Mouse (Mus musculus) lung, postnatal 4 days (tissue): Measurements from ENCODE around the gene Gm10142.
"Not testable (repeated sequence)": the region's sequence is repeated elsewhere in the genome, so short reads cannot be mapped to it uniquely, and the experiment has no call there.

Experiments used
- DNase-seq, 2 experiments: peaks; one replicate each; pipeline ENCODE4 v3.0.0; 2021

Gene Gm10142

DNA sequence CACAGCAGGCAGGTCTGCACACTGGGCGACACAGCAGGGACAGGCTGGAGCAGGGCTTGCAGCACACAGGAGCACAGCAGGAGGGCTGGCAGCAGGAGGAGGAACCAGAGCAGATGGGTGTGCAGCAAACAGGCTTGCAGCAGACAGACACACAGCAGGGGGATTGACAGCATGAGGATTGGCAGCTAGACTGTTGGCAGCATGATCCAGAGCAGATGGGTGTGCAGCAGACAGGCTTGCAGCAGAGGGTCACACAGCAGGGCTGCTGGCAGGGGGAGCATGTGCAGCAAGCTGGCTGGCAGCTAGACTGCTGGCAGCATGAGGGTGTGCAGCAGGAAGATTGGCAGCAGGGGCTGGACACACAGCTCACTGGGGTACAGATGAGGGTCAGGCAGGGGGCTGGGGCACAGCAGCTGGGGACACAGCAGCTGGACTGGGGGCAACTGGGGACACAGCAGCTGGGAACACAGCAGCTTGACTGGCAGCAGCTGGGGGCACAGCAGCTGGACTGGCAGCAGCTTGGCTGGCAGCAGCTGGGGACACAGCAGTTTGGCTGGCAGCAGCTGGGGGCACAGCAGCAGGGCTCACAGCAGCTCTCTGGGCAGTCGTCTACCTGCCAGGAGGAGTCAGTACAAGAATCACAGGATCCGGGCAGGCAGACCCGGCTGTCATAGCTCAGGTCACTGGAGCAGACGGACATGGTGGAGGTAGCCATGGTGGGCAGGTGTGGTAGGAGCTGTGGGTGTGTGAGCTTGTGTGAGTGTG lies 26.5 kb downstream of the Gm10142 start, which contains the start of gene Gm18596:
Gene Gm18596 (minus strand): TSS at position 715 of the 765 bp plus-strand sequence.
- not testable (repeated sequence) for DNase-seq

DNA sequence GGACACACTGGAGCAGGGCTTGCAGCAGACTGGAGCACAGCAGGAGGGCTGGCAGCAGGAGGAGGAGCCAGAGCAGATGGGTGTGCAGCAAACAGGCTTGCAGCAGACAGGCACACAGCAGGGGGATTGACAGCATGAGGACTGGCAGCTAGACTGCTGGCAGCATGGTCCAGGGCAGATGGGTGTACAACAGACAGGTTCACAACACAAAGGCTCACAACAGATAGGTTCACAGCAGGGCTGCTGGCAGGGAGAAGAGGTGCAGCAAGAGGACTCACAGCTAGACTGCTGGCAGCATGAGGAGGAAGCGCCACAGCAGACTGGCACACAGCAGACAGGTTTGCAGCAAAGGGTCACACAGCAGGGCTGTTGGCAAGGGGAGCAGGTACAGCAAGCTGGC lies 35.1 kb downstream of the Gm10142 start:
- not testable (repeated sequence) for DNase-seq

DNA sequence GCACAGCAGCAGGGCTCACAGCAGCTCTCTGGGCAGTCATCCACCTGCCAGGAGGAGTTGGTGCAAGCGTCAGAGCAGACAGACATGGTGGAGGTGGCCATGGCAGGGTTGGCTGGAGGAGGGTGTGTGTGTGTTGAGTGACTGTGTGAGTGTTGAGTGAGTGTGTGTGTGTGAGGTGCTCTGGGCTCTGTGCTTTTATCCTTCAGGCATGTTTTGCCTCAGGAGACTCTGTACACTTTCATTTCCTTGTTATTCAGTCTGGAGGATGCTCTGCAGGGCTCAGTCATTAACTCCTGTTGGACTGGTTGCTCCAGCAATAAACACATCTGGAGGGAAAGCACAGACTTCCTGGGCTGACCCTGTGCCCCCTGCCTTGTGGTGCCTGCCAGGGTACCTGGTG lies 35.6 kb downstream of the Gm10142 start, which contains the start of gene Gm9736:
Gene Gm9736 (minus strand): TSS at position 101 of the 400 bp plus-strand sequence.
- DNase-seq = not testable (repeated sequence)

DNA sequence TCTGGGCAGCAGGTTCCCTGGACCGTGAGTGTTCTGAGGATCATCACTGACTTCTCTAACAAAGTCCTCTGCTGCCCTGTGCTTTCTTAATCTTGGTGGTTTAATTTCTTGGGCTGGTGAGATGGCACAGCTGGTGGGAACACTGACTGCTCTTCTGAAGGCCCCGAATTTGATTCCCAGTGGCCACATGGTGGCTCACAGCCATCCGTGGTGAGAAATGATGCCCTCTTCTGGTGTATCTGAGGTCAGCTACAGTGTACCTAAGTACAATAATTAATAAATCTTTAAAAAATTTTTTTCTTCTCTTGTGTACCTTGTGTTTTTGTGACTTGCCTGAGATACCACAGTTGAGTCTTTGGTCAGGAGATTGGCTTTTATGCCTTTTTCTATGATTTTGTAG lies 36.7 kb downstream of the Gm10142 start:
- DNase-seq = not testable (repeated sequence)

DNA sequence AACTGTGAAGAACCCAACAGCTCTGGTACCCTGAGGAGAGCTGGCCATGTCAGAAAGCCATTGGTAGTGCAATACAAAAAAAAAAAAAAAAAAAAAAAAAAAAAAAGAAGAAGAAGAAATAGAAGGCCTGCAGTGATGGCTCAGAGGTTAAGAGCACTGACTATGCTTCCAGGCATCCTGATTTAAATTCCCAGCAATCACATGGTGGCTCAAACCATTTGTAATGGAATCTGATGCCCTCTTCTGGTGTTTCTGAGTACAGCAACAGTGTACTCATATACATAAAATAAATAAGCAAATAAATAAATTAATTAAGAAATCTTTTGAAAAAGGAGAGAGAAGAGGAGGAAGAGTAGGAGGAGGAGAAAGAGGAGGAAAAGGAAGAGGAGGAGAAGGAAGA lies 37.8 kb downstream of the Gm10142 start:
- DNase-seq = no peak

DNA sequence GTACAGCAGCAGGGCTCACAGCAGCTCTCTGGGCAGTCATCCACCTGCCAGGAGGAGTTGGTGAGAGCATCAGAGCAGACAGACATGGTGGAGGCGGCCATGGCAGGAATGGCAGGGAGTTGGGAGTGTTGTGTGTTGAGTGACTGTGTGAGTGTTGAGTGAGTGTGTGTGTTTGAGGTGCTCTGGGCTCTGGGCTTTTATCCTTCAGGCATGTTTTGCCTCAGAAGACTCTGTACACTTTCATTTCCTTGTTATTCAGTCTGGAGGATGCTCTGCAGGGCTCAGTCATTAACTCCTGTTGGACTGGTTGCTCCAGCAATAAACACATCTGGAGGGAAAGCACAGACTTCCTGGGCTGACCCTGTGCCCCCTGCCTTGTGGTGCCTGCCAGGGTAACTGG lies 44.0 kb downstream of the Gm10142 start, which contains the start of gene Gm3233:
Gene Gm3233 (minus strand): TSS at position 101 of the 400 bp plus-strand sequence.
- DNase-seq = not testable (repeated sequence)
